Mouse (Mus musculus): Measurements from ENCODE around the gene Tcte3.
"Not testable (repeated sequence)": the region's sequence is repeated elsewhere in the genome, so short reads cannot be mapped to it uniquely, and the experiment has no call there.

GRCm38 (mm10) chr17:15009088-15009487, 32.2 kb downstream of the Tcte3 start:
- not testable (repeated sequence) for TF ChIP-seq CTCF (IDR thresholded peaks at IDR 0.05; ENCODE audit: low read depth, low read length); GATA1 (IDR thresholded peaks at IDR 0.05; ENCODE audit: borderline replicate concordance, low read length); POLR2AphosphoS5 (IDR thresholded peaks at IDR 0.05; ENCODE audit: insufficient replicate concordance, low read depth, low read length); TAL1 (conservative IDR thresholded peaks at IDR 0.05; ENCODE audit: low read depth, low read length); GATA2 (IDR thresholded peaks at IDR 0.05; ENCODE audit: borderline replicate concordance, low read depth, low read length)

Data from G1E (cell line).